Comparison of ENCODE assay signal across 12 mouse cellular contexts in genomic region chr7:95760945-95761661, GRCm38 (mm10).
DNase-seq lines count a peak whose midpoint lies in the region; ATAC-seq lines count a peak whose summit lies in the region.
"Had no signal": no experiment of that assay in that cellular context is flagged by ENCODE, and none has a peak within 500 bp of the region (broad histone marks: within the 10 kb centered on the region; RNA-seq: fewer than 3 reads in every experiment).

No protein-coding gene starts in this region.

- DNase-seq in embryo, embryonic 10.5 days (ENCODE audit: low spot score) = peak; percentile 3
- no peak for DNase-seq in embryo, embryonic 10 days (ENCODE audit: low spot score)
- peak; percentile 80 for DNase-seq in brain, adult 2 months (ENCODE audit: low read depth, low spot score)
- peak; percentile 41 to 68 for DNase-seq in frontal cortex, postnatal 36 days (ENCODE audit: low spot score in 2 of 2)
- peak; percentile 59 for DNase-seq in midbrain, embryonic 14.5 days
- DNase-seq in liver, embryonic 11.5 days (ENCODE audit: low spot score) = no peak
- DNase-seq in liver = no peak
- DNase-seq in c-Kit-positive CD71-positive TER-119-positive erythroid progenitor cells, embryonic 14.5 days (ENCODE audit: low spot score) = no peak
- DNase-seq: lung, postnatal 10 days; retina, postnatal 1 day had no signal

- WGBS in midbrain, embryonic 14.5 days = 28% methylated on average over 12 of the region's 12 CpGs
- WGBS in liver, embryonic 11.5 days = 90% methylated on average over 12 of the region's 12 CpGs

- ATAC-seq in midbrain, embryonic 14.5 days (ENCODE audit: low FRiP score, low TSS enrichment) = peak; percentile 58; the same call in 1 of the 2 replicates
- no peak for ATAC-seq in liver, embryonic 11.5 days (replicated peaks; ENCODE audit: low FRiP score)

- H3K4me2 ChIP-seq in midbrain, embryonic 14.5 days (ENCODE audit: low read length) = peak overlapping the region; percentile 12; the same call in 1 of the 2 replicates
- H3K4me2 ChIP-seq in liver, embryonic 11.5 days = no peak overlapping the region

- peaks cover 7% of the 10 kb centered on the region; the same call in 1 of the 2 replicates for H3K4me1 ChIP-seq in midbrain, embryonic 14.5 days (ENCODE audit: control insufficient read depth, insufficient read depth, low read length)
- H3K4me1 ChIP-seq in liver, embryonic 11.5 days (replicated peaks; ENCODE audit: control insufficient read depth, insufficient read depth, low read length) = no peaks in the 10 kb centered on the region

- H3K36me3 ChIP-seq in midbrain, embryonic 14.5 days (ENCODE audit: control insufficient read depth, insufficient read depth, low read length) = no peaks in the 10 kb centered on the region
- H3K36me3 ChIP-seq in liver, embryonic 11.5 days (ENCODE audit: control insufficient read depth, insufficient read depth, low read length) = no peaks in the 10 kb centered on the region

- no peaks in the 10 kb centered on the region for H3K27me3 ChIP-seq in midbrain, embryonic 14.5 days (ENCODE audit: control insufficient read depth, insufficient read depth, low read length)
- H3K27me3 ChIP-seq in liver, embryonic 11.5 days (replicated peaks; ENCODE audit: control insufficient read depth, insufficient read depth, low read length) = no peaks in the 10 kb centered on the region

- H3K9ac ChIP-seq in midbrain, embryonic 14.5 days (replicated peaks; ENCODE audit: low read length) = no peak overlapping the region
- H3K9ac ChIP-seq in liver, embryonic 11.5 days (ENCODE audit: low read depth, low read length) = no peak overlapping the region

- H3K9me3 ChIP-seq in midbrain, embryonic 14.5 days (ENCODE audit: control insufficient read depth, low read length) = no peaks in the 10 kb centered on the region
- H3K9me3 ChIP-seq in liver, embryonic 11.5 days (ENCODE audit: control insufficient read depth, low read length) = no peaks in the 10 kb centered on the region

- H3K4me3 ChIP-seq in midbrain, embryonic 14.5 days (replicated peaks; ENCODE audit: low read depth, low read length) = no peak overlapping the region
- no peak overlapping the region for H3K4me3 ChIP-seq in liver, embryonic 11.5 days (ENCODE audit: low read depth, low read length)
- H3K4me3 ChIP-seq: myocyte had no signal

- H3K27ac ChIP-seq in midbrain, embryonic 14.5 days (replicated peaks; ENCODE audit: low read depth, low read length) = no peak overlapping the region
- H3K27ac ChIP-seq in liver, embryonic 11.5 days (ENCODE audit: low read depth, low read length) = no peak overlapping the region
- H3K27ac ChIP-seq: kidney, postnatal 0 days had no signal

Comparison
In these comparisons a context has a peak if more than half of its experiments do, and no peak if none do; other contexts are left out.
1. DNase-seq: peak in embryo, embryonic 10.5 days (single experiment), brain, adult 2 months (single experiment), frontal cortex, postnatal 36 days (2 of 2) and midbrain, embryonic 14.5 days (single experiment); none in embryo, embryonic 10 days (single experiment), liver, embryonic 11.5 days (single experiment), liver (single experiment) and c-Kit-positive CD71-positive TER-119-positive erythroid progenitor cells, embryonic 14.5 days (single experiment).